Mouse (Mus musculus): ENCODE data around the gene Fzd1. TPM values are rescaled to one million over a fixed set of nuclear protein-coding genes. Genes with fewer than 3 reads are reported as not detected.

The Fzd1 gene
- 1.9 TPM in 2 replicates for polyA plus RNA-seq (2015; fragmentation: Nextera tagmentation; extraction: Ambion mirVana)

- no peak for DNase-seq (ENCODE audit: low spot score)
Measured at GRCm38 (mm10) chr5:4757902-4758301, at the start of gene Fzd1. Fzd1 (minus strand) TSS chr5:4758035.

GRCm38 (mm10) chr5:4805228-4805627 is 47.4 kb upstream of the Fzd1 start:
- no peak for DNase-seq (ENCODE audit: low spot score)

- DNase-seq (ENCODE audit: low spot score), result no peak
Measured at GRCm38 (mm10) chr5:4803708-4804107, 45.9 kb upstream of the Fzd1 start.

- DNase-seq (ENCODE audit: low spot score), result no peak
Measured at GRCm38 (mm10) chr5:4801971-4802370, 44.1 kb upstream of the Fzd1 start.

GRCm38 (mm10) chr5:4801096-4801850 is 43.4 kb upstream of the Fzd1 start:
- DNase-seq (ENCODE audit: low spot score), result no peak

GRCm38 (mm10) chr5:4791219-4791618 is 33.4 kb upstream of the Fzd1 start:
- no peak for DNase-seq (ENCODE audit: low spot score)

- no peak for DNase-seq (ENCODE audit: low spot score)
Measured at GRCm38 (mm10) chr5:4790265-4790664, 32.4 kb upstream of the Fzd1 start.

- DNase-seq (ENCODE audit: low spot score), result no peak
Measured at GRCm38 (mm10) chr5:4788484-4788883, 30.6 kb upstream of the Fzd1 start.

GRCm38 (mm10) chr5:4786816-4787215 is 29.0 kb upstream of the Fzd1 start:
- DNase-seq (ENCODE audit: low spot score), result no peak

GRCm38 (mm10) chr5:4778274-4778673 is 20.4 kb upstream of the Fzd1 start:
- DNase-seq (ENCODE audit: low spot score), result no peak

GRCm38 (mm10) chr5:4776495-4776894 is 18.7 kb upstream of the Fzd1 start:
- DNase-seq (ENCODE audit: low spot score), result no peak

GRCm38 (mm10) chr5:4773090-4773772 is 15.4 kb upstream of the Fzd1 start:
- no peak for DNase-seq (ENCODE audit: low spot score)

GRCm38 (mm10) chr5:4770609-4771008 is 12.8 kb upstream of the Fzd1 start:
- DNase-seq (ENCODE audit: low spot score), result no peak

- no peak for DNase-seq (ENCODE audit: low spot score)
Measured at GRCm38 (mm10) chr5:4767896-4768295, 10.1 kb upstream of the Fzd1 start.

GRCm38 (mm10) chr5:4766719-4767118 is 8.9 kb upstream of the Fzd1 start:
- no peak for DNase-seq (ENCODE audit: low spot score)

- no peak for DNase-seq (ENCODE audit: low spot score)
Measured at GRCm38 (mm10) chr5:4761891-4762290, 4.1 kb upstream of the Fzd1 start.

- DNase-seq (ENCODE audit: low spot score), result no peak
Measured at GRCm38 (mm10) chr5:4758331-4759080, 671 bp upstream of the Fzd1 start.

GRCm38 (mm10) chr5:4756871-4757711 is 744 bp downstream of the Fzd1 start:
- no peak for DNase-seq (ENCODE audit: low spot score)

- no peak for DNase-seq (ENCODE audit: low spot score)
Measured at GRCm38 (mm10) chr5:4756001-4756681, 1.7 kb downstream of the Fzd1 start.

- no peak for DNase-seq (ENCODE audit: low spot score)
Measured at GRCm38 (mm10) chr5:4755326-4755725, 2.5 kb downstream of the Fzd1 start.

Measured in thymus, postnatal 0 days (tissue).